Comparison of ENCODE assay signal across 18 mouse cellular contexts in the genomic region with DNA sequence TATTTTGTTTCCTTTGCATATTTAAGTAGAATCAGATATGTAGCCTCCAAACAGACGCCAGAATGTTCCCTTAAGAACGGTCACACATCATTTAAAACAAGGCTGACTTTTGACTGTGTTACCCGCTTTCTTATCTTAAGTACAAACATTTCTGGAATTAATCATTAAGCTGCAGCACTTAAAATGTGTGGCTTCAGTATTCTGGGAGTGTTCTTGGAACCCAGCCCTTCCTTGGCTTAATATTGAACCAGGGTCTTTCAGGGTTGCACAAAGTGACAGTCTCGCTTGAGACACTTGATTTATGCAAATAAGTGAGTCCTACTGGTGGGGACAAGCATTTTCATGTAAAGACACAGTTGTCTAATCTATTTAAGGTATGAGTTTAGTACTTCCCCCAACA. TPM values are rescaled to one million over a fixed set of nuclear protein-coding genes. Genes with fewer than 3 reads are reported as not detected.
DNase-seq lines count a peak whose midpoint lies in the region; ATAC-seq and TF ChIP-seq lines count a peak whose summit lies in the region.
"Had no signal": no experiment of that assay in that cellular context is flagged by ENCODE, and none has a peak within 500 bp of the region (broad histone marks: within the 10 kb centered on the region; RNA-seq: fewer than 3 reads in every experiment).

No protein-coding gene starts in this region.

- no peaks in the 10 kb centered on the region for H3K9me3 ChIP-seq in forebrain, embryonic 16.5 days (ENCODE audit: control insufficient read depth, low read length)
- H3K9me3 ChIP-seq: embryonic facial prominence, embryonic 13.5 days; forebrain, embryonic 10.5 days; heart, embryonic 13.5 days; neural tube, embryonic 13.5 days had no signal

- CTCF ChIA-PET in Patski (lab: Charles Lee), result interaction anchor here (0.9 to 6.4 kb wide), 23 partner anchors 8 to 233 kb away, joined by 3 to 38 read pairs (median 5); no protein-coding TSS in a partner anchor

- peak; percentile 73 for ATAC-seq in Patski
- ATAC-seq in erythroid progenitor cell, adult 5-6 weeks (replicated peaks; ENCODE audit: low FRiP score, poor library complexity, severe bottlenecking), result no peak
- no peak for ATAC-seq in forebrain, embryonic 16.5 days
- no peak for ATAC-seq in megakaryocyte progenitor cell, adult 5-6 weeks (replicated peaks; ENCODE audit: poor library complexity)

- DNase-seq in Patski (ENCODE audit: low read depth, low spot score), result peak; percentile 17
- DNase-seq in kidney, adult 18-20 months, result peak; percentile 56
- peak; percentile 80 for DNase-seq in kidney, postnatal 14 days
- DNase-seq in lung, postnatal 36 days, result peak; percentile 58
- DNase-seq in gastrocnemius, postnatal 25 days, result no peak
- DNase-seq: adrenal gland, adult 2 months; cerebellum, adult 18-20 months; heart, postnatal 4 days; thymus, adult 18-20 months had no signal

- WGBS in forebrain, embryonic 16.5 days, result 77% methylated on average over 4 of the region's 4 CpGs

- H3K27ac ChIP-seq in forebrain, embryonic 16.5 days (ENCODE audit: low read length), result no peak overlapping the region
- H3K27ac ChIP-seq: embryonic facial prominence, embryonic 13.5 days; forebrain, embryonic 10.5 days; hindbrain, postnatal 0 days; neural tube, embryonic 13.5 days had no signal

- peaks cover 2% of the 10 kb centered on the region for H3K36me3 ChIP-seq in forebrain, embryonic 16.5 days (ENCODE audit: control insufficient read depth, insufficient read depth)

- in situ Hi-C loops in Patski (cut with MboI; ENCODE audit: low pct_unique_long_range_greater_than_20kb), result loop anchor here (10.0 to 25.0 kb wide), 2 partner anchors 117 to 370 kb away; no protein-coding TSS in a partner anchor

- H3K9ac ChIP-seq in forebrain, embryonic 16.5 days (replicated peaks; ENCODE audit: low read depth, low read length), result no peak overlapping the region
- H3K9ac ChIP-seq: embryonic facial prominence, embryonic 13.5 days; heart, embryonic 13.5 days; neural tube, embryonic 13.5 days had no signal

- H3K4me1 ChIP-seq in forebrain, embryonic 16.5 days (replicated peaks; ENCODE audit: control insufficient read depth, insufficient read depth, low read length), result no peaks in the 10 kb centered on the region
- H3K4me1 ChIP-seq: embryonic facial prominence, embryonic 13.5 days; heart, embryonic 13.5 days; neural tube, embryonic 13.5 days had no signal

- POLR2A ChIA-PET in Patski (lab: Charles Lee), result interaction anchor here (0.9 kb wide), 1 partner anchor 31 kb away, joined by 3 read pairs; no protein-coding TSS in a partner anchor

- no peak overlapping the region for H3K4me2 ChIP-seq in forebrain, embryonic 16.5 days (ENCODE audit: low read length)
- H3K4me2 ChIP-seq: embryonic facial prominence, embryonic 13.5 days; heart, embryonic 13.5 days; liver, embryonic 11.5 days; neural tube, embryonic 13.5 days had no signal

- H3K27me3 ChIP-seq in Patski, result no peaks in the 10 kb centered on the region
- no peaks in the 10 kb centered on the region for H3K27me3 ChIP-seq in forebrain, embryonic 16.5 days (replicated peaks; ENCODE audit: control insufficient read depth, insufficient read depth, low read length)
- H3K27me3 ChIP-seq: embryonic facial prominence, embryonic 13.5 days; heart, embryonic 13.5 days; neural tube, embryonic 13.5 days had no signal

- no peak overlapping the region for H3K4me3 ChIP-seq in forebrain, embryonic 16.5 days (replicated peaks; ENCODE audit: low read length)
- H3K4me3 ChIP-seq: embryonic facial prominence, embryonic 13.5 days; forebrain, embryonic 10.5 days; heart, embryonic 13.5 days; neural tube, embryonic 13.5 days had no signal

- no peak for TF ChIP-seq CTCF in Patski (IDR thresholded peaks at IDR 0.05)

RNA-seq across cellular contexts. Expression of a gene that starts 27.9 kb away (rescaled TPM):
- 183 TPM for polyA plus RNA-seq in Patski (2021)
- 250 and 264 TPM in 2 replicates for total RNA-seq in erythroid progenitor cell, adult 5-6 weeks (2015; ENCODE audit: low replicate concordance)
- total RNA-seq in erythroid progenitor cell, adult 5-6 weeks (2017; ENCODE audit: low replicate concordance), result 227 and 234 TPM in 2 replicates
- polyA plus RNA-seq in forebrain, embryonic 16.5 days (2015; fragmentation: Nextera tagmentation; extraction: Ambion mirVana), result 16.0 and 17.9 TPM in 2 replicates
- 43.5 and 54.8 TPM in 2 replicates for total RNA-seq in megakaryocyte progenitor cell, adult 5-6 weeks (2015)
- total RNA-seq in megakaryocyte progenitor cell, adult 5-6 weeks (2017), result 38.5 and 47.2 TPM in 2 replicates
- total RNA-seq in gastrocnemius, postnatal 25 days (2021), result 1 to 10 TPM; 7.1 to 7.9 TPM

Comparison
In these comparisons a context has a peak if more than half of its experiments do, and no peak if none do; other contexts are left out.
1. RNA of a gene that starts 27.9 kb away (total RNA-seq): 227 to 264 TPM in erythroid progenitor cell, adult 5-6 weeks and 38.5 to 54.8 TPM in megakaryocyte progenitor cell, adult 5-6 weeks; 7.1 to 7.9 TPM in gastrocnemius, postnatal 25 days; every median in the first group is over 4 times any median in the second.